In the genomic region with DNA sequence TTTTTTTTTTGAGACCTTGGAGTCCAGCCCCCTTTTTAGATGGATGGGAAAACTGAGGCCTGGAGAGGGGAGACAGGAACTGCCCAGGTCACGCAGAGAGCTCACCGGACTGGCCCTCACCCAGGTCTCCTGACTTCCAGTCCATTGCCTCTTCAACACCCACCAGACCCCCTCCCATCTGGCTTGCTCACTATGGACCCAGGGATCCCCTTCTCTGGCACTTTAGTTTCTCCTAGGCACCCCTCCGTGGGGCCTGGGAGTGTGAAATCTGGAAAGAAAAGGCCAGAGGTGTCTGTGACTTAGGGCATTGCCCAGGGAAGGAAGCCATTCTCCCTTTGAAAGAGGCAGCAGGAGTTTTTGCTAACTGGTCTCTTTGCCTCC, we compare ENCODE assay signal across 23 mouse cellular contexts. TPM values are rescaled to one million over a fixed set of nuclear protein-coding genes. Genes with fewer than 3 reads are reported as not detected.
DNase-seq lines count a peak whose midpoint lies in the region; ATAC-seq lines count a peak whose summit lies in the region.
"Had no signal": no experiment of that assay in that cellular context is flagged by ENCODE, and none has a peak within 500 bp of the region (broad histone marks: within the 10 kb centered on the region; RNA-seq: fewer than 3 reads in every experiment).

No protein-coding gene starts in this region.

- H3K9ac ChIP-seq in hindbrain, embryonic 12.5 days: no peak overlapping the region
- no peak overlapping the region for H3K9ac ChIP-seq in hindbrain, embryonic 16.5 days (ENCODE audit: low read depth, low read length)
- H3K9ac ChIP-seq in neural tube, embryonic 12.5 days: no peak overlapping the region
- H3K9ac ChIP-seq in neural tube, embryonic 15.5 days (replicated peaks): no peak overlapping the region
- H3K9ac ChIP-seq in forebrain, embryonic 15.5 days (replicated peaks): no peak overlapping the region
- H3K9ac ChIP-seq: embryonic facial prominence, embryonic 15.5 days; heart, embryonic 12.5 days; limb, embryonic 12.5 days; liver, postnatal 0 days; neural tube, embryonic 13.5 days had no signal

- no peak overlapping the region for H3K4me3 ChIP-seq in hindbrain, embryonic 12.5 days
- H3K4me3 ChIP-seq in hindbrain, embryonic 16.5 days (ENCODE audit: low read length): no peak overlapping the region
- no peak overlapping the region for H3K4me3 ChIP-seq in neural tube, embryonic 12.5 days
- H3K4me3 ChIP-seq in neural tube, embryonic 15.5 days (replicated peaks): no peak overlapping the region
- no peak overlapping the region for H3K4me3 ChIP-seq in forebrain, embryonic 15.5 days
- H3K4me3 ChIP-seq: embryonic facial prominence, embryonic 15.5 days; heart, embryonic 12.5 days; limb, embryonic 12.5 days; neural tube, embryonic 13.5 days had no signal

- H3K27me3 ChIP-seq in hindbrain, embryonic 12.5 days: peaks cover 46% of the 10 kb centered on the region
- H3K27me3 ChIP-seq in hindbrain, embryonic 16.5 days (replicated peaks; ENCODE audit: control insufficient read depth, insufficient read depth, low read length): peaks cover 7% of the 10 kb centered on the region; the same call in 1 of the 2 replicates
- H3K27me3 ChIP-seq in neural tube, embryonic 12.5 days (replicated peaks): no peaks in the 10 kb centered on the region; the same call in 1 of the 2 replicates
- H3K27me3 ChIP-seq in neural tube, embryonic 15.5 days (replicated peaks): peaks cover 18% of the 10 kb centered on the region
- H3K27me3 ChIP-seq in forebrain, embryonic 15.5 days: no peaks in the 10 kb centered on the region

- peak overlapping the region; percentile 60; the same call in 1 of the 2 replicates for H3K27ac ChIP-seq in hindbrain, embryonic 12.5 days
- no peak overlapping the region for H3K27ac ChIP-seq in hindbrain, embryonic 16.5 days (ENCODE audit: low read depth, low read length)
- no peak overlapping the region for H3K27ac ChIP-seq in neural tube, embryonic 12.5 days
- no peak overlapping the region for H3K27ac ChIP-seq in neural tube, embryonic 15.5 days (replicated peaks)
- peak overlapping the region; percentile 64 for H3K27ac ChIP-seq in forebrain, embryonic 15.5 days (replicated peaks)
- H3K27ac ChIP-seq: limb, embryonic 12.5 days had no signal

- H3K4me2 ChIP-seq in hindbrain, embryonic 12.5 days (replicated peaks): no peak overlapping the region
- no peak overlapping the region for H3K4me2 ChIP-seq in hindbrain, embryonic 16.5 days (ENCODE audit: low read length)
- no peak overlapping the region for H3K4me2 ChIP-seq in neural tube, embryonic 12.5 days (replicated peaks)
- H3K4me2 ChIP-seq in neural tube, embryonic 15.5 days: no peak overlapping the region
- H3K4me2 ChIP-seq in forebrain, embryonic 15.5 days (replicated peaks): no peak overlapping the region
- H3K4me2 ChIP-seq: embryonic facial prominence, embryonic 15.5 days; heart, embryonic 12.5 days; limb, embryonic 12.5 days; liver, embryonic 11.5 days; neural tube, embryonic 13.5 days had no signal

- no peak for DNase-seq in right cerebral cortex, postnatal 4 days
- DNase-seq in lung, postnatal 10 days: no peak
- DNase-seq: adrenal gland, postnatal 14 days; cerebellum, adult 2 months; cerebellum, postnatal 25 days; gastrocnemius, postnatal 25 days; heart, adult 18-20 months; heart, postnatal 10 days; kidney, adult 18-20 months; kidney, postnatal 4 days; liver, postnatal 0 days; spleen, adult 18-20 months had no signal

- WGBS in hindbrain, embryonic 12.5 days: 32% methylated on average over 3 of the region's 3 CpGs
- 32% methylated on average over 3 of the region's 3 CpGs for WGBS in hindbrain, embryonic 16.5 days
- WGBS in neural tube, embryonic 12.5 days: 16% methylated on average over 3 of the region's 3 CpGs
- WGBS in neural tube, embryonic 15.5 days: 20% methylated on average over 3 of the region's 3 CpGs
- 41% methylated on average over 3 of the region's 3 CpGs for WGBS in forebrain, embryonic 15.5 days

- peak; percentile 18; the same call in 1 of the 2 replicates for ATAC-seq in hindbrain, embryonic 12.5 days (ENCODE audit: low FRiP score)
- no peak for ATAC-seq in hindbrain, embryonic 16.5 days
- ATAC-seq in neural tube, embryonic 12.5 days (ENCODE audit: low FRiP score, low read depth): peak; percentile 27; the same call in 1 of the 2 replicates
- no peak for ATAC-seq in neural tube, embryonic 15.5 days (ENCODE audit: low FRiP score)
- no peak for ATAC-seq in forebrain, embryonic 15.5 days (replicated peaks)
- ATAC-seq: activated CD4-positive, CD25-positive, alpha-beta regulatory T cell, adult 4 months; liver, postnatal 0 days had no signal

- H3K9me3 ChIP-seq in hindbrain, embryonic 12.5 days (replicated peaks): no peaks in the 10 kb centered on the region
- H3K9me3 ChIP-seq in hindbrain, embryonic 16.5 days (ENCODE audit: control insufficient read depth, low read length): no peaks in the 10 kb centered on the region
- no peaks in the 10 kb centered on the region for H3K9me3 ChIP-seq in neural tube, embryonic 12.5 days
- no peaks in the 10 kb centered on the region for H3K9me3 ChIP-seq in neural tube, embryonic 15.5 days (replicated peaks)
- H3K9me3 ChIP-seq in forebrain, embryonic 15.5 days: no peaks in the 10 kb centered on the region
- H3K9me3 ChIP-seq: embryonic facial prominence, embryonic 15.5 days; heart, embryonic 12.5 days; limb, embryonic 12.5 days; neural tube, embryonic 13.5 days had no signal

- H3K4me1 ChIP-seq in hindbrain, embryonic 12.5 days: peaks cover 27% of the 10 kb centered on the region
- H3K4me1 ChIP-seq in hindbrain, embryonic 16.5 days (ENCODE audit: control insufficient read depth, insufficient read depth, low read depth, low read length): no peaks in the 10 kb centered on the region
- peaks cover 23% of the 10 kb centered on the region for H3K4me1 ChIP-seq in neural tube, embryonic 12.5 days
- H3K4me1 ChIP-seq in neural tube, embryonic 15.5 days: peaks cover 3% of the 10 kb centered on the region; the same call in 1 of the 2 replicates
- peaks cover 51% of the 10 kb centered on the region for H3K4me1 ChIP-seq in forebrain, embryonic 15.5 days

- peaks cover 8% of the 10 kb centered on the region; the same call in 1 of the 2 replicates for H3K36me3 ChIP-seq in hindbrain, embryonic 12.5 days
- H3K36me3 ChIP-seq in hindbrain, embryonic 16.5 days (ENCODE audit: control insufficient read depth, insufficient read depth, low read length): no peaks in the 10 kb centered on the region
- peaks cover 12% of the 10 kb centered on the region for H3K36me3 ChIP-seq in neural tube, embryonic 12.5 days
- H3K36me3 ChIP-seq in neural tube, embryonic 15.5 days: no peaks in the 10 kb centered on the region
- H3K36me3 ChIP-seq in forebrain, embryonic 15.5 days: 0 out of 2 replicates have a peak, but pooled peaks cover 3% of the 10 kb centered on the region
- H3K36me3 ChIP-seq: embryonic facial prominence, embryonic 15.5 days had no signal

RNA-seq across cellular contexts. Expression of a gene that starts 17.3 kb away (rescaled TPM):
- polyA plus RNA-seq in hindbrain, embryonic 12.5 days (2016; fragmentation: Nextera tagmentation; extraction: Ambion mirVana): 72.2 and 78.8 TPM in 2 replicates
- polyA plus RNA-seq in hindbrain, embryonic 16.5 days (2015; fragmentation: Nextera tagmentation; extraction: Ambion mirVana): 16.0 and 19.5 TPM in 2 replicates
- 56.2 and 58.0 TPM in 2 replicates for polyA plus RNA-seq in neural tube, embryonic 12.5 days (2016; fragmentation: Nextera tagmentation; extraction: Ambion mirVana)
- 19.3 and 19.4 TPM in 2 replicates for polyA plus RNA-seq in neural tube, embryonic 15.5 days (2015; fragmentation: Nextera tagmentation; extraction: Ambion mirVana)
- 74.8 and 86.5 TPM in 2 replicates for polyA plus RNA-seq in forebrain, embryonic 15.5 days (2015; fragmentation: Nextera tagmentation; extraction: Ambion mirVana)

Comparison
In these comparisons a context has a peak if more than half of its experiments do, and no peak if none do; other contexts are left out.
1. ATAC-seq: peak in hindbrain, embryonic 12.5 days (single experiment) and neural tube, embryonic 12.5 days (single experiment); none in hindbrain, embryonic 16.5 days (single experiment), neural tube, embryonic 15.5 days (single experiment) and forebrain, embryonic 15.5 days (single experiment).
2. H3K27ac ChIP-seq: peak in hindbrain, embryonic 12.5 days (single experiment) and forebrain, embryonic 15.5 days (single experiment); none in hindbrain, embryonic 16.5 days (single experiment), neural tube, embryonic 12.5 days (single experiment) and neural tube, embryonic 15.5 days (single experiment).